Mouse (Mus musculus): ENCODE data around the gene Rtf2.

DNA sequence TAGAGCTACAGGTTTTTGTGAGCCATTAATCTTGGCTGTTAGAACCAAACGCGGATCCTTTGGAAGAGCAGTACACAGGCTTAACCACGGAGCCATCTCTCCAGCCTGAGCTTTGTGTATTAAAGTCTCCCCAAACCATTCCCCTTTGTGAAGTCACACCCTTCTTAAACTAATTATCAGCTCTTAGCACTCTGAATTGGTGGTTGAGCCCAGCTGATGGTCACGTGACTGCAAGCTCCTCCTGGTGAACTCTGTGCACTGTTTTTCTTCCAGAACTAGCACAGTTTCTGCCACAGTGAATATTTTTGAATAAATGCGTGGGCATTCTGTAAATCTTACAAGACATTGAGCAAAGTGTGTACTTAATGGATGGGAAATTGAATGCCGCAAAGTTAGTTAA lies 820 bp downstream of the Rtf2 start:
- TF ChIP-seq CTCF (IDR thresholded peaks at IDR 0.05) (no peak), EP300 (IDR thresholded peaks at IDR 0.05) (no peak)
